Mouse (Mus musculus): Measurements from ENCODE around the gene Epha2.
A peak's percentile ranks its signal among the peaks of the same experiment; 100 is the strongest.

The Epha2 gene

DNA sequence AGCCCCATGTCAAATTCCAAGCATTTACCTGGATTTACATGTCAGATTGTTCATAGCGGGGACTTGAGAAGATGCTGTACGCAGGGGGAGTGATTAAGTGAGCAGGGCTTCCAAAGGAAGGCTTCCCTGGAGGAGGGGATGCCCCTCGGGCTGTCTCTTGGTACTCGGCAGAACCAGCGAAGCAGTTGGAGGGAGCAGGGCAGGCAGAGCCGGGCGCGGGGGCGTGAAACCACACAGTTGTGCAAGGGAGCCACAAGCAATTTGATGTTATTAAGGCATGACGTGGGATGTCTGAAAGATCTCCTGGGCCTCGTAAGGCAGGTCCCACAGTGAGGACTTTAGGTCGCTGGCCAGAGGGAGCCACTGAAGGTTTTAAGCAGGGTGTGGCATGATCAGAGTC is 28.9 kb downstream of the Epha2 start:
- no peak for DNase-seq (ENCODE audit: low read depth, low spot score)

DNA sequence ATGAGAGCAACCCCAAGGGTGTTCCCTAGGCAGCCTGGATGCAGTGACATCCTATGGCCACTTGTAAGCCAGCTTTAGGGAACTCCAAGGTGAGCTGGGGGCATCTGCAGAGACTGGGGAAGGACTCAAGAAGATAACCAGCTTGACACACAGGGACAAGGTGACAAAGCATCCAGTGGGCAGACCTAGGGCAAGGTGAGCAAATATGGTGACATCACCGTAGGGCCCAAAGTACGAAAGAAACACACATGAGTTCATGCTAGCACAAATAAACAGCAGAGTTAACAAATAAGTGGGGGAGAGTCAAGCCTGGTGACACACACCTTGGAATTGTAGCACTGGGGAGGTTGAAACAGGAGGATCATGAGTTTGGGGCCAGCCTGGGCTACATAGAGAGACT is 30.4 kb downstream of the Epha2 start:
- DNase-seq (ENCODE audit: low read depth, low spot score) = no peak

DNA sequence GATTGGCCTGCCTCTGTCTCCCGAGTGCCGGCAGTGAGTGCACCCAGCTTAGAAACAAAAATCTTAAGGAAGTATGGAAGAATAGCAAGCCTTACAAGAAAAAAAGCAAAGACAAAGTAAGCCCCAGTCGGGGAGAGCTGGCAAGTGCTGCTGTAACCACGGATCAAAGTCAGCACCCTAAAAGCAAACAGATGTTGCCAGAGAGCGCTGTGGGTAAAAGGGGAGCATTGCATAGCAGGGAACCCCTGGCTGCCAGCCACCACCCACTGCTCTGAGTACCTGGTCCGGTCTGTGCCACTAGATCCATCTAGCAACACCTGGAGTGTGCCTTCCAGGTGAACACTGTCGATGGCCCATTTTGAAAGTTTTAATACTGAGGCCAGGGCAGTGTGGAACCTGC is 31.2 kb downstream of the Epha2 start:
- no peak for DNase-seq (ENCODE audit: low read depth, low spot score)

DNA sequence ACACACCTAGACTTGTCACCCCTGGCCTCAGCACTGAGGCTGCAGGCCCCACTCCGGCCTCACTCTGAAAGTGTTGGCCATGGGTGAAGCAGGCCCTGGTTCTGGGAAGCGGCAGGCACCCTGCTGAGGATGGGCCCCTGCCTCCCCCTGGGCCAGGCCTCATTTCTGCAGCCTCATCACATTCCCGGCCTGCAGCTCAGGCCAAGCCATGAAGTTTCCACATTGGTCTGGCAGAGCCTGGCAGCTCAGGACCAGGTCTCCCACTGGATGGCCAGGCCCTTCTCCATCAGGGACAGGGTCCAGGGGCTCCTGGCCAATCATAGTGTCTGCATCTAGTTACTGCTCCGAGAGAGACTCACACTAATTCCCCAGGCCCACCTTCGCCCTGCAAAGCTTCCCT is 33.7 kb downstream of the Epha2 start:
- no peak for DNase-seq (ENCODE audit: low read depth, low spot score)

DNA sequence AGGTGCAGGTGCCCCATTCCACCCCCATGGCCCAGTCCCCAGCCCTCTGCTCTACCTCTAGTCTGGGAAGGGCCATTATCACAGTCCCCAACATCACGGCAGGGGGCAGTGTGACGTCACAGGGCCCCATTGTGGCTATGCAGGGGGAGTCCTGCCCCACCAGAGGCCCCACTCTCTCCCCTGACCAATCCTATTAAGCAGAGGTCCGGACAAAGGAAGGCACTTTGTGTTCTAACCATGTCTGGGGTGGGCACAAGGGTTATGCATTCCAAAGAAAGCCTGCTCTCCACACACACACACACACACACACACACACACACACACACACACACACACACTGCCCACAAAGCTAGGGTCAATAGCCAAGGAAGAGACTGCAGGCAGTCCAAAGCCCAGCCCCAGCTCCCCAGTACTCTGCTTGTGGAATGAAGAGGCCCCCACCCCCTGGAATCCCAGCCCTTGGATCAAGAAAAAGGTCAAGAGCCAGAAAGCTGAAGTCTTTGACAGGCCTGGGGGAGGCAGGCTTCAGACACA is 34.3 kb downstream of the Epha2 start:
- DNase-seq (ENCODE audit: low read depth, low spot score) = no peak

DNA sequence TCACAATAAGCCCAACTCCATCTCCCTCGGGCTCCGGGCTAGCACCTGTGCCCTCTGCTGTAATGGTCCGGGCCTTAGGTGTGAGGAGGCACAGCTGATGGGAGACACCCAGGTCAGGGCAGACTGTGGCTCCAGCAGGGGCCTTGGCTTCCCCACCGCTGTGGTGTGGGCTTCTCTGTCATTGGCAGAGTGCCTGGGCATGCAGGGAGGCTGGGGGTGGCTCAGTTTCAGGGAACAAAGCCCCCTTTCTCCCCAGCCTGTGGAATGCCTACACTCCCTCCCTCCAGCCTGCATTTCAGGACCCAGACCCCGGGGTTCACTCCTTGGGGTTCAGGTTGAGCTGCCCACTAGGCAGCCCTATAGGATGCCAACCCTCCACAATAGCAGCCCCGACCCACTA is 35.2 kb downstream of the Epha2 start:
- DNase-seq (ENCODE audit: low read depth, low spot score) = no peak

DNA sequence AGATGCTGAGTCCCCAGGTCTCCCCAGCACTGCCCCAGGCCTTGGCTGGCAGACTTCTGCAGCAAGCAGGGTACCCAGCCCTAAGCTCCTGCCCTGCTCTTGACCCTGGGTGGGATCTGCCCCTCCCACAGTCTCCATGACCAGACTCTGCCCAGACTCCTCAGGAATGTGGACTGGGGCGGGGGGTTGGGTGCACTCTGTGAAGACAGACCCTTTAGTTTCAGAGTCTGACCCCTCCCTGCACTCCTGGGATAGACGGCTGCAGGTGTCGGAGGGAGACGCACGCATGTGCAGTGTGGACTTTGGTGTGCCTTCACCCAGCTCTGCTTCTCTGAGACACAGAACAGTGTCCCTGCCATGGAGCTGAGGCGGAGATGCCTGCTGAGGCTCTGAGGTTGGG is 36.9 kb downstream of the Epha2 start:
- no peak for DNase-seq (ENCODE audit: low read depth, low spot score)

DNA sequence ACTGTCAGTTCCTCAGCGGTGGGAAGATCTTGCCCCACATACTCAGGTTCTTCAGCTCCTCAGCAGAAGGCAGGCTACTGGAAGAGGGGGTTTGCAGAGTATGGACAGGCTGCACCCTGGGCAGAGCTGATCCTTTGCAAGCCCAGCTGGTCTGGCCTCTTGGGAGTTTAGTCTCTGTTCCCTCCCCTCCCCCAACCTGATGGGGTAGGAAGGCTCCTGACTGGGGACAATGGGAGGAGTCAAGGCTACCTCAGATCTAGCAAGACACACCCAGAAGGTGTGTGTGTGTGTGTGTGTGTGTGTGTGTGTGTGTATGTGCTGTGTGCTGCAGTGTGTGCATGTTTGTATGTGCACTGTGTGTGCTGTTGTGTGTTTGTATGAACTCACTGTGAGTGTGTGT is 37.8 kb downstream of the Epha2 start:
- DNase-seq (ENCODE audit: low read depth, low spot score) = no peak

DNA sequence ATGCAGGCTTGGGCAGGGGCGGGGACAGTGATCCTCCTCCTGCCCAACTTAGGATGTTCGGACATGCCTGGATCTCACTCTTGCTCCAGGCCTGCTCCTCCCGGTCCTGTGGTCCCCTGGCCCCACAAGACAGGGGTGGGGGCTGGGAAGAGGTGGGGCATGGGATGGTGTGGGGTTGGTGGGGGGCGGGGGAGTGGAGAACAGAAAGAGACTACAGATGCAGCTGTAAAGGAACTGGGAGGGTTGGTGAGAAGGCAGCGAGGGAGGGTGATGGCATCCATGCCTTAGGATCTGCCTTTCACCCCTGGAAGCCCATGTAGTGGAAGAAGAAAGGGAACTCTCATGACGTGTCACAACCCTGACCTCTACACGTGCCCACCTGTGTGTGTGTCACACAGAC is 40.4 kb downstream of the Epha2 start:
- DNase-seq (ENCODE audit: low read depth, low spot score) = no peak

DNA sequence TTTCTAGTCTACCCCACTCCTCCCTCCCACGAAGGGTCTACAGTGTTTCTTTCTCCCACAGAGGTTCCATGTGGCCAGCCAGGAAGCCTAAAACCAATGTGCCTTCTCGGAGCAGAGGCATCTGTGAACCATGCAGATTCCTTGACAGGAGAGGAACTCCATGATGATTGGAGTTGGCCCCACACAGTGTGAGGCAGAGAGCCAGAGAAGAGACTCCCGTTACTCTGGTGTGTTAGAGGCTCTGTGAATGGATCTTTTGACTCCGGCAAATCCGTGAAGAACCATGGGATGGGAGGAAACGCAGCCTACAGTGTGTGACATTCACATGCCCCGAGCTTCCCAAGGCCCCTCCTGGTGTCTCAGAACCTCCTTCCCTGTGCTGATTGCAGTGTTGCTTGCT is 42.5 kb downstream of the Epha2 start:
- DNase-seq (ENCODE audit: low read depth, low spot score) = no peak

DNA sequence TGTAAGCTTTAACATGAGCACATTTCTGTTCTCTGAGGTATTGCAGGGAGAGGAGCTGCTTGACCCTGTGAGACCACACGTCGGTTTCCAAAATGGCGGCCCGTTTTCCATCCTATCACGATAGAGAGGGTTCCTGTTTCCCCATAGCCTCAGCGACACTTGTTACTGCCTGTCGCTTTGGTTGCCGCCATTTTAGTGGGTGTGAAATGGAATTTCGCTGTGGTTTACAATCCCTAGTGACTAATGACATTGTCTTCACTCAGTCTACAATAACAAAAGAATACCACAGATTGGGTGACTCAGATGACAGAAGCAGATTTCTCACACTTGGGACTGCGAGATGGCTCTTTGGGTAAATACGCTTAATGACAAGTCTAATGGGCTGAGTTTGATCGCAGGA is 44.2 kb downstream of the Epha2 start:
- DNase-seq (ENCODE audit: low read depth, low spot score) = no peak

DNA sequence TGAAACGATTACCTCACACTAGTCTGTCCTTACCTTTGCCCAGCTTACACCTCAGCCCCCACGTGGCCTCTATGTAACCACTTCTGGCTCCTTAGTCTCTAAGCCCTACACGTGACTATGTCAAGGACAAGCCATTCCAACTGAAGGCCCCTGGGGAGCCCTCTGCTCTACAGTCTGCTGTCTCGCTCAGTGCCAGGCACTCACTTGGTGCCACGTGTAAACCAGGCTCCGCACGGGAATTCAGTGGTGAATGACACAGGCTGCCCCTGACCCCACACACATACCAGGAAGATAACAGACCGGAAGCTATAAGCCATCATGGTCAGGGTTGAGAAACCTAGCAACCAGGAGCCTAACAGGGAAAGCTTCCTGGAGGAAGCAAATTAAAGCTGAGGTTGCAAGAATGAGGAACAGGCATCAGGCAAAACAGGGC is 46.3 kb downstream of the Epha2 start:
- DNase-seq (ENCODE audit: low read depth, low spot score) = no peak

DNA sequence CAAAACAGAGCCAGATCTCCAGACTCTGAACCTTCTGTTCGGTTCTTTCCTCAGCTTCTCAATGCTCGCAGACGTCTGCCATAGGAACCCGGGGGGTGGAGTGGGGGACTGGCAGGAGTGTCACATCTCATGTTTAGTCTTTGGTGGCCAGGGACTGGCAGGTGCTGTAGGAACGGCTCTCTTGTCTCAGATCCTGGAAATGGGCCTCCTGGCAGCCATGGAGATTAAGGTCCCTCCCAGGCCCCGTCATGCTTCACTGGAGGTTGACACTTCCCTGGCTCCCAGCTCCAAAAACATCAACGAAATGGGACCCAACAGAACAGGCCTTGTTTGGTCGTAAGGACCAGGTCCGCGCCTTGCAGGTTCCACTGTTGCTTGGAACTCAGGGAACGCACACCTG is 47.6 kb downstream of the Epha2 start:
- no peak for DNase-seq (ENCODE audit: low read depth, low spot score)

DNA sequence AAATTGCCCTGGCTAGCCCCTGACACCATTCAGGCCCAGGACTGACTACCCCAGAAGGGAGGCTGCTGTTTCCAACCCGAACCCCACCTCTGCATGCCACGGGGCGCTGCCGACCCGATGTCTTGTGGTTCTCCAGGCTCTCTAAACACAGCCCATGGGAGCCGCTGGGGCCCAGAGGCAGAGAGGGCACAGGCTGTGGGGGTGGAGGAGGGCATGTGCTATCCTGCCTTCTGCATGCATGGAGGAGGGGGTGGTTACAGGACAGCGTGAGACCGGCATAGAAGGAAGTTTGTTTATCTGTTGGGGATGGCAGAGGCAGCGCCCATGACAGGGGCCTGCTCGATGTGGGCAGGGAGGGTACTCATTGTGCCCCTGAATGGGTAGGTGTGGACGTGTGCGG is 49.0 kb downstream of the Epha2 start:
- DNase-seq (ENCODE audit: low read depth, low spot score) = no peak

DNA sequence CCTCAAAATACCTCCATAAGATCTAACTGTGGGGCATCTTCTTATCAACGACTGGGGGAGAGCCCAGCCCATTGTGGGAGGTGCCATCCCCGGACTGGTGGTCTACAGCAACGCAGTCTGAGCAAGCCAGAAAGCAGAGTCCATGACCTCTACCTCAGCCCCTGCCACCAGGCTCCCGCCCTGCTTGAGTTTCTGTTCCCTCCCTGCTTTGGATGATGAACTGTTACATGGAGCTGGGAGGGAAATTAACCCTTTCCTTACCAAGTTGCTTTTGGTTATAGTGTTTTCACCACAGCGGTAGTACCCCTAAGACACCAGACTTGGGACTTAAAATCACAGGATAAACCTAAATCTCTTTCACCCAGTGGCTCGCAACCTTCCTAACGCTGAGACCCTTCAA is 50.9 kb downstream of the Epha2 start:
- no peak for DNase-seq (ENCODE audit: low read depth, low spot score)

DNA sequence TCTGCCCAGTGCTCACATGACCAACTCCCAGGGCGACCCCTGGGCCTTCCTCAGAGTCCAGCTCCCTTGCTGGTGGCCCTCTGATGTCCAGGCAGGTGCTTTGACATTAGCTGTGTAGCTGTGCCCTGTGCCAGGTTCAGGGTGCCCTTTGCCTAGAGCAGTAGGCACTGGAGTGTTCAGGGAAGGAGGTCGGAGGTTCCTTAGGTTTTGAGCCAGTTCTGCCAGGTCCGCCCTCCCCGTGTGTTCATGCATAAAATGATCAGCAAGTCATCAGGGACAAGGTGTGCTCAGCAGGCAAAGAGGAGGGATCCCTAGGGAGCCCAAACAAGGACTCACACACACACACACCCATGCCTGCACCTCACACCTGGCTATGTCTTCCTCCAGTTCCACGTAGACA is 51.9 kb downstream of the Epha2 start:
- no peak for DNase-seq (ENCODE audit: low read depth, low spot score)

DNA sequence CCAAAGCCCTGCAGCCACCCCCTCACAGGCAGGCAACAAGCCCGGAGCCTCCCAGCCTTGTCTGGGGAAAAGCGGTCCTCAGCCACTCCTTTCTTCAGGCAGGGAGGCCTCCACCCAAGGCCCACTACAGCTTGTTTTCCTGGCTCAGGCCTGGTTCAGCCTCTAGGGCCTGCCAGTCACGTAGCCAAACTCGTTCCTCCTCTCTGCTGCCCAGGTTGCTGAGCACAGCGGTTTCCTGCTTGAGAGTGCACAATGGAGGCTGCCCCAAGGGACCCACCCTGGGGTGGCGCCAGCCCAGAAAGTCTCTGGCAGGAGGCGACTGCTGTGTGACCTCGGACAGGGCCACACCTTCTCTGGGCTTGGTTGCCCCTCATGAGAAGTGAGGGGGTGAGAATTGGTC is 52.8 kb downstream of the Epha2 start:
- no peak for DNase-seq (ENCODE audit: low read depth, low spot score)

DNA sequence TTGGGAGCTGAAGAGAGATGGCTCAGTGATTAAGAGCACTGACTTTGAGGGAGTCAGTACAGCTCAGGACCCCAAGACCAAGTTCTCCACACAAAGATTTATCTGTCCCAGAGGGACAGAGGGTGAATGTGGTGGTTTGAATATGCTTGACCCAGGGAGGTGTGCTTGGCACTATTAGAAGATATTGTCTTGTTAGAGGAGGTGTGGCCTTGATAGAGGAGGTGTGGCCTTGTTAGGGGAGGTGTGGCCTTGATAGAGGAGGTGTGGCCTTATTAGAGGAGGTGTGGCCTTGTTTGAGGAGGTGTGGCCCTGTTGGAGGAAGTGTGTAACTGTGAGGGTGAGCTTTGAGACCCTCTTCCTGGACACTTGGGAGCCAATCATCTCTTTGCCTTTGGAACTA is 56.8 kb downstream of the Epha2 start:
- no peak for DNase-seq (ENCODE audit: low read depth, low spot score)

DNA sequence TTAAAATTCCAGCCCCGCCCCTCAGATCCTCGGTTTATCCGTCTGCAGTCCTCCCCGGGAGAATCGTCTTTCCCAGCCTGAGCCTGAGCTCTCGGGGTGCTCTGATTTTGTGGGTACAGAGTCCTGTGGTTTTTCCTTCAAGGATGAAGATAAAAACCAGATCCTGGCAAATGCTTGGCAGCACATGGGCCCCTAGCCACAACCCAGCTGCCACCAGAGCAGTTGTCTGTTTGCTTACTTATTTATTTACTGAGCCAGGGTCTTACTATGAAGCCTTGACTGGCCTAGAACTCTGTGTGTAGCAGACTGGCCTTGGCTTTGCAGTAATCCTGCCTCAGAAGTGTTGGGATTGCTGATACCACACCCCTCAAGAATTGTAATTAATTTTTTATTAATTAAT is 58.2 kb downstream of the Epha2 start:
- DNase-seq (ENCODE audit: low read depth, low spot score) = no peak

DNA sequence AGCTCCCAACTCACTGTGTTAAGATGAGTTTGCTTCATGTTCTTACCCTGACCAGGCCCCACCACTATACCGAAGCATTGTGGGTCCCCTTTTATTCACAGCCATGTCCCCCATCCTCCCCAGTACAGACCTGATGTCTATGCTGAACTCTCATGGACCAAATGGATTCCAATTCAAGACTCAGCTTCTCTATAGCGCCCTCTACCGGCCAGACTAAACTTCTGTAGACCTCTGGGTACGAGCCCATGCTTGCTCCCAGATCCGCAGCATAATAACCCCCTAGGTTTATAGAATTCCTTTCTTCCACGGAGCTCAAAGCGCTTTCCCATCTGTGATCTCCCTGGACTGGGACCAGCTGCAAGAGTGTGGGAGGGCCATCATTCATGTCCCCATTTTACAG is 59.8 kb downstream of the Epha2 start:
- DNase-seq (ENCODE audit: low read depth, low spot score) = peak; percentile 31

DNA sequence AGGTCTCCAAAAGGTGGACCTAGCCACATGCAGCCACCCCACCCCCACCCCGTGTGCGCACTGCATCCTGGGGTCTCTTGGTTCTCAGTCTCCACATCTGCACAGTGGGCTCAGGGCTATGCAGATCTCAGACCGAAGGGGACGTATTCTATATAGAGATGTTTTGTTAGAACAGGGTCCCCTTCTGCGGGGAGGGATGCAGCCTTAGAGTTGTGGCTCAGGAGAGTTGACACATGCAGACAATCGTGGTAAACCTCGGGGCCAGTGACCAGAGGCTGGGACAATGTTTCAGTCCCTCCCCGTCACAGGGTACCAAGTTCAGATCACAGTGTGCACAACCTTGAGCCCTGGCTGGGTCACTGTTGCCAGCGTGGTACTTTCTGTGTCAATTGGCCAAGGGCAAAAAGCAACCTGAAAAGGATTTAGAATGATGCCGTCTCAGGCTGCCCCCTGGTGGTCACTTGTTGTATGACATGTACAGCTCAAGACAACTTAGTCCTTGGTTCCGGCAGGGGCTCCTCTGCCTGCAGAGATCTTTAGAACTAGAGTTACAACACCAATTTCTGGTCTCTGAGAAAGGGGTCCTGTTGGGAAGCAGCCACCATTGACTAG is 62.0 kb downstream of the Epha2 start:
- DNase-seq (ENCODE audit: low read depth, low spot score) = peak; percentile 21

DNA sequence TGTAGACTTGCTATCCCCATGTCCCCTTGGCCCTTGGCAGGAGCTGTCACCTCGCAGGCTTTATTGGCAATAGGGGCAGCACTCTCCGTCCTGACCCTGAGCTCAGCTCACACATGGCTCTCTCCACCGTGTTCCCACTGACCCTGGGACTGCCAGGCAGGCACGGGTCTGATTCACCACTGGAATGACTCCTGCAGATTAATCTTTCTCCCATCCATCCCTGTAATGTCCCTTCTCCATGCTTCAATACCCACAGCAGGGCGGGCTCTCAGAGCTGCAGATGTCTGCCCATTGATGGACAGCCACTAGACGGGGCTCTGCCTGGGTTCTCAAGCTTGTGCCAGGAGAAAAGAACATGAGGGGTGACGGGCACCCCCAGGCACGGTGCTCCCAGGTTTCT is 64.1 kb downstream of the Epha2 start:
- no peak for DNase-seq (ENCODE audit: low read depth, low spot score)

DNA sequence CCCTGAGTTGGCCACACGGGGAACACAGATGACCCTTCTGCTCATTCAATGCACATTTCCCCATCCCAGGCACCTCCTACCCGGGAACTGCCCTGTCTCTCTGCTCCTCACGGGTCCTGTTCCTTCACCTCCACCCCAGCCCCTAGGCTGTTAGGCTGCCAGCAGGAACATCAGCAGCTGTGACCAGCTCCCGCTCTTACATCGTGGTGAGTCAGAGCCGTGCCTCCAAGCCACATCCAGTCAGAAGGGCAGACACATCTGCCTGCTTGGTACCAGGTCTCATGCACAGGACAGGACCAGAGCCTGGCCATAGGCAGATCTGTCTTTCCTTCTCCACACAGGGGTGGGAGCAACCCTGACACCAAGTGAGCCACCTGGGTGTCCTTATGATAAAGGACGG is 64.8 kb downstream of the Epha2 start:
- DNase-seq (ENCODE audit: low read depth, low spot score) = no peak
